Mouse (Mus musculus) midbrain, embryonic 14.5 days (tissue): ENCODE results near the gene Olfr522. TPM values are rescaled to one million over a fixed set of nuclear protein-coding genes. Genes with fewer than 3 reads are reported as not detected.
"Not testable (repeated sequence)": the region's sequence is repeated elsewhere in the genome, so short reads cannot be mapped to it uniquely, and the experiment has no call there.

Experiments
- ATAC-seq: fragments of 200-750 bp; cut with Nextera tagmentation; 2 replicates; pipeline ENCODE4 v1.8.0; 2017; ENCODE audit warnings: moderate number of reproducible peaks, moderate library complexity; ENCODE audit not compliant: low FRiP score, low TSS enrichment
- DNase-seq: peaks from one replicate; pipeline ENCODE4 v3.0.0-alpha.2; 2015
- H3K27ac ChIP-seq: fragments of 300-500 bp; sonication (generic); replicated peaks from 2 replicates; pipeline ENCODE4 v1.5.1; 2014; ENCODE audit warnings: mild to moderate bottlenecking, low read depth, low read length, moderate library complexity
- H3K27me3 ChIP-seq: fragments of 300-500 bp; sonication (generic); 2 replicates; pipeline ENCODE4 v1.6.1; 2014; ENCODE audit warnings: low read length, control low read depth, mixed read lengths; ENCODE audit not compliant: control insufficient read depth, insufficient read depth
- H3K36me3 ChIP-seq: fragments of 300-500 bp; sonication (generic); 2 replicates; pipeline ENCODE4 v1.6.1; 2014; ENCODE audit warnings: low read length, control low read depth; ENCODE audit not compliant: control insufficient read depth, insufficient read depth
- H3K4me1 ChIP-seq: fragments of 300-500 bp; sonication (generic); 2 replicates; pipeline ENCODE4 v1.6.1; 2014; ENCODE audit warnings: mild to moderate bottlenecking, antibody characterized with exemption, low read length, control low read depth; ENCODE audit not compliant: control insufficient read depth, insufficient read depth
- H3K4me2 ChIP-seq: fragments of 300-500 bp; sonication (generic); 2 replicates; pipeline ENCODE4 v1.6.1; 2014; ENCODE audit warnings: mild to moderate bottlenecking, low read length, moderate library complexity
- H3K4me3 ChIP-seq: fragments of 300-500 bp; sonication (generic); replicated peaks from 2 replicates; pipeline ENCODE4 v1.5.1; 2014; ENCODE audit warnings: low read depth, low read length
- H3K9ac ChIP-seq: fragments of 300-500 bp; sonication (generic); replicated peaks from 2 replicates; pipeline ENCODE4 v1.6.1; 2014; ENCODE audit warnings: mild to moderate bottlenecking, low read length, moderate library complexity
- H3K9me3 ChIP-seq: fragments of 300-500 bp; sonication (generic); 2 replicates; pipeline ENCODE4 v1.6.1; 2016; ENCODE audit warnings: low read length, control low read depth, mixed read lengths; ENCODE audit not compliant: control insufficient read depth
- WGBS: fragments of 180-500 bp; shearing (Covaris S2); extraction: QIAGEN DNeasy Blood & Tissue Kit; methylation state at CpG from one replicate; pipeline ENCODE4 v1.1.7; 2014; 5-methylcytosine and 5-hydroxymethylcytosine counted together
- polyA plus RNA-seq: library from polyadenylated mRNA; unstranded; fragments of >200 nt; fragmentation: Nextera tagmentation; extraction: Ambion mirVana; gene quantifications from 2 replicates; pipeline ENCODE4 v1.2.1, GENCODE M21; 2014

Gene Olfr522
- polyA plus RNA-seq, 1 experiment from 2014 or later, result not detected

GRCm38 (mm10) chr7:140144550-140144949 lies 20.0 kb downstream of the Olfr522 start:
- no peak overlapping the region for H3K4me2 ChIP-seq
- no peak overlapping the region for H3K4me3 ChIP-seq
- H3K27me3 ChIP-seq, result no peaks in the 10 kb centered on the region
- H3K4me1 ChIP-seq, result no peaks in the 10 kb centered on the region
- H3K27ac ChIP-seq, result no peak overlapping the region
- DNase-seq (no peak), ATAC-seq (no peak)
- H3K9me3 ChIP-seq, result no peaks in the 10 kb centered on the region
- WGBS, result 88% methylated on average over 4 of the region's 4 CpGs
- H3K36me3 ChIP-seq, result peaks cover 6% of the 10 kb centered on the region
- H3K9ac ChIP-seq, result no peak overlapping the region

GRCm38 (mm10) chr7:140141350-140141749 lies 23.2 kb downstream of the Olfr522 start:
- WGBS, result 5% methylated on average over 14 of the region's 14 CpGs
- peak; percentile 82 for DNase-seq

GRCm38 (mm10) chr7:140138021-140138310 lies 26.6 kb downstream of the Olfr522 start:
- Histone ChIP-seq H3K9me3 (no peaks in the 10 kb centered on the region), H3K4me1 (0 out of 2 replicates have a peak, but pooled peaks cover 4% of the 10 kb centered on the region), H3K9ac (peak overlapping the region; percentile 78), H3K36me3 (no peaks in the 10 kb centered on the region), H3K4me2 (peak overlapping the region; percentile 92), H3K27ac (peak overlapping the region; percentile 80), H3K27me3 (no peaks in the 10 kb centered on the region), H3K4me3 (peak overlapping the region; percentile 73)
- DNase-seq, result no peak
- ATAC-seq, result no peak
- under 1% methylated on average over 8 of the region's 8 CpGs for WGBS

More at GRCm38 (mm10) chr7:140141350-140141749, 23.2 kb downstream of the Olfr522 start:
- no peak for ATAC-seq
- H3K4me3 ChIP-seq, result no peak overlapping the region
- no peaks in the 10 kb centered on the region for H3K36me3 ChIP-seq
- H3K27me3 ChIP-seq, result no peaks in the 10 kb centered on the region
- 0 out of 2 replicates have a peak, but pooled peaks cover 4% of the 10 kb centered on the region for H3K4me1 ChIP-seq
- no peaks in the 10 kb centered on the region for H3K9me3 ChIP-seq
- H3K9ac ChIP-seq, result no peak overlapping the region
- no peak overlapping the region for H3K27ac ChIP-seq
- H3K4me2 ChIP-seq, result no peak overlapping the region

- WGBS, result 1% methylated on average over 39 of the region's 39 CpGs
- no peaks in the 10 kb centered on the region for H3K36me3 ChIP-seq
- peak; percentile 97 for ATAC-seq
- H3K27me3 ChIP-seq, result no peaks in the 10 kb centered on the region
- peak; percentile 98 for DNase-seq
- 0 out of 2 replicates have a peak, but pooled peaks cover 4% of the 10 kb centered on the region for H3K4me1 ChIP-seq
- peak within 1 kb of the TSS; percentile 80 for H3K27ac ChIP-seq
- H3K9me3 ChIP-seq, result no peaks in the 10 kb centered on the region
- peak within 1 kb of the TSS; percentile 73 for H3K4me3 ChIP-seq
- peak within 1 kb of the TSS; percentile 78 for H3K9ac ChIP-seq
- peak within 1 kb of the TSS; percentile 92 for H3K4me2 ChIP-seq
Observed at GRCm38 (mm10) chr7:140137135-140138020, 27.2 kb downstream of the Olfr522 start, which contains the start of gene Mtg1. Mtg1 (plus strand) TSS chr7:140137564.

- H3K4me2 ChIP-seq, result no peak overlapping the region
- H3K36me3 ChIP-seq, result no peaks in the 10 kb centered on the region
- H3K4me3 ChIP-seq, result no peak overlapping the region
- no peaks in the 10 kb centered on the region for H3K9me3 ChIP-seq
- no peak overlapping the region for H3K27ac ChIP-seq
- WGBS, result 88% methylated on average over 5 of the region's 5 CpGs
- no peak overlapping the region for H3K9ac ChIP-seq
- ATAC-seq (no peak), DNase-seq (no peak)
- H3K27me3 ChIP-seq, result no peaks in the 10 kb centered on the region
- H3K4me1 ChIP-seq, result 0 out of 2 replicates have a peak, but pooled peaks cover 4% of the 10 kb centered on the region
Observed at GRCm38 (mm10) chr7:140135106-140135770, 29.3 kb downstream of the Olfr522 start.

- not testable (repeated sequence) for H3K9me3 ChIP-seq, ATAC-seq
Observed at GRCm38 (mm10) chr7:140134033-140134432, 30.5 kb downstream of the Olfr522 start.

GRCm38 (mm10) chr7:140132184-140132583 lies 32.4 kb downstream of the Olfr522 start:
- not testable (repeated sequence) for H3K4me2 ChIP-seq, H3K36me3 ChIP-seq, ATAC-seq, H3K27ac ChIP-seq, DNase-seq, H3K4me3 ChIP-seq, H3K9me3 ChIP-seq, H3K4me1 ChIP-seq, H3K27me3 ChIP-seq, H3K9ac ChIP-seq
- 94% methylated on average over 7 of the region's 7 CpGs for WGBS

More at GRCm38 (mm10) chr7:140134033-140134432, 30.5 kb downstream of the Olfr522 start:
- not testable (repeated sequence) for H3K27me3 ChIP-seq, H3K4me3 ChIP-seq, H3K9ac ChIP-seq, H3K4me1 ChIP-seq, DNase-seq, H3K36me3 ChIP-seq, H3K27ac ChIP-seq, H3K4me2 ChIP-seq
- WGBS, result 98% methylated on average over 6 of the region's 7 CpGs

- H3K27me3 ChIP-seq, result no peaks in the 10 kb centered on the region
- H3K4me3 ChIP-seq, result no peak overlapping the region
- DNase-seq (no peak), ATAC-seq (no peak)
- H3K36me3 ChIP-seq, result no peaks in the 10 kb centered on the region
- H3K9me3 ChIP-seq, result no peaks in the 10 kb centered on the region
- peaks cover 7% of the 10 kb centered on the region; the same call in 1 of the 2 replicates for H3K4me1 ChIP-seq
- no peak overlapping the region for H3K27ac ChIP-seq
- no peak overlapping the region for H3K9ac ChIP-seq
- 90% methylated on average over 2 of the region's 2 CpGs for WGBS
- H3K4me2 ChIP-seq, result no peak overlapping the region
Observed at GRCm38 (mm10) chr7:140127911-140128310, 36.7 kb downstream of the Olfr522 start.
